Mouse (Mus musculus) lung, embryonic 16.5 days (tissue): ENCODE results near the gene Satl1. TPM values are rescaled to one million over a fixed set of nuclear protein-coding genes. Genes with fewer than 3 reads are reported as not detected.
A peak's percentile ranks its signal among the peaks of the same experiment; 100 is the strongest.
"Not testable (repeated sequence)": the region's sequence is repeated elsewhere in the genome, so short reads cannot be mapped to it uniquely, and the experiment has no call there.

Experiments
- ATAC-seq: fragments of 200-750 bp; cut with Nextera tagmentation; 2 replicates; pipeline ENCODE4 v1.8.0; 2017; ENCODE audit warnings: low read depth, mild to moderate bottlenecking, moderate library complexity
- H3K27ac ChIP-seq: fragments of 300-500 bp; sonication (generic); 2 replicates; pipeline ENCODE4 v1.5.1; 2014; ENCODE audit warnings: mild to moderate bottlenecking, control low read depth, low read length
- H3K27me3 ChIP-seq: fragments of 300-500 bp; sonication (generic); 2 replicates; pipeline ENCODE4 v1.6.1; 2014; ENCODE audit warnings: low read depth, low read length, mixed read lengths; ENCODE audit not compliant: control insufficient read depth, insufficient read depth
- H3K36me3 ChIP-seq: fragments of 300-500 bp; sonication (generic); 2 replicates; pipeline ENCODE4 v1.6.1; 2014; ENCODE audit warnings: low read length; ENCODE audit not compliant: control insufficient read depth, insufficient read depth
- H3K4me1 ChIP-seq: fragments of 300-500 bp; sonication (generic); replicated peaks from 2 replicates; pipeline ENCODE4 v1.6.1; 2014; ENCODE audit warnings: low read length, mixed read lengths; ENCODE audit not compliant: control insufficient read depth, insufficient read depth
- H3K4me2 ChIP-seq: fragments of 300-500 bp; sonication (generic); 2 replicates; pipeline ENCODE4 v1.6.1; 2014; ENCODE audit warnings: low read depth, low read length, control low read depth
- H3K4me3 ChIP-seq: fragments of 300-500 bp; sonication (generic); 2 replicates; pipeline ENCODE4 v1.5.1; 2014; ENCODE audit warnings: mild to moderate bottlenecking, low read length, control low read depth
- H3K9ac ChIP-seq: fragments of 300-500 bp; sonication (generic); 2 replicates; pipeline ENCODE4 v1.6.1; 2014; ENCODE audit warnings: low read length, control low read depth
- H3K9me3 ChIP-seq: fragments of 300-500 bp; sonication (generic); 2 replicates; pipeline ENCODE4 v1.6.1; 2016; ENCODE audit warnings: low read length; ENCODE audit not compliant: control insufficient read depth
- whole genome bisulfite sequencing: fragments of 180-500 bp; shearing (Covaris S2); extraction: QIAGEN DNeasy Blood & Tissue Kit; methylation state at CpG from one replicate; pipeline ENCODE4 v1.1.7; 2014; 5-methylcytosine and 5-hydroxymethylcytosine counted together
- polyA plus RNA-seq: library from polyadenylated mRNA; unstranded; fragments of >200 nt; fragmentation: Nextera tagmentation; extraction: Ambion mirVana; gene quantifications from 2 replicates; pipeline ENCODE4 v1.2.1, GENCODE M21; 2015

The Satl1 gene
- not detected in 2 replicates for polyA plus RNA-seq

DNA sequence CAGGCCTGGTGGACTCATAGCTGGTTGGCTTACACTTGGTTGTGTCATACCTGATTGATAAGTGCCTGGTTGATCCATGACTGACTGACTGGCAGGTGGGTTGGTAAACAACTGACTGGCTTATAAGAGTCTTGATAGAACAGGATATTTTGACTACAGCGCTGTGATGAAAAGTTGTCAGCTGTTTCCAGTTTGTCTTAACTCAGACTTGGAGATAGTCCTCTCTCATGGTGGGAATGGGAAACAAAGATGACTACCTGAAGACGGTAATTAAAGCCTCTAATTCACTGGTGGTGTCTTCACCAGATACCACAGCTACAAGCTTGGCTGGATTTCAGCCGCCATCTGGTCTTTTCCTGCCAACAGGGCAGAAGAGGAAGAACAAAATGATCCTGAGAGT, at the start of gene Satl1:
Gene Satl1, minus strand, starts transcription at position 101 of the 400 bp plus-strand sequence.
- no peaks in the 10 kb centered on the region for H3K4me1 ChIP-seq
- no peak within 1 kb of the TSS for H3K9ac ChIP-seq
- H3K27ac ChIP-seq, result no peak within 1 kb of the TSS
- no peaks in the 10 kb centered on the region; the same call in 1 of the 2 replicates for H3K9me3 ChIP-seq
- ATAC-seq, result no peak
- no peak within 1 kb of the TSS for H3K4me3 ChIP-seq
- H3K4me2 ChIP-seq, result no peak within 1 kb of the TSS
- H3K27me3 ChIP-seq, result no peaks in the 10 kb centered on the region
- H3K36me3 ChIP-seq, result no peaks in the 10 kb centered on the region
- 87% methylated on average over 3 of the region's 3 CpGs for WGBS

DNA sequence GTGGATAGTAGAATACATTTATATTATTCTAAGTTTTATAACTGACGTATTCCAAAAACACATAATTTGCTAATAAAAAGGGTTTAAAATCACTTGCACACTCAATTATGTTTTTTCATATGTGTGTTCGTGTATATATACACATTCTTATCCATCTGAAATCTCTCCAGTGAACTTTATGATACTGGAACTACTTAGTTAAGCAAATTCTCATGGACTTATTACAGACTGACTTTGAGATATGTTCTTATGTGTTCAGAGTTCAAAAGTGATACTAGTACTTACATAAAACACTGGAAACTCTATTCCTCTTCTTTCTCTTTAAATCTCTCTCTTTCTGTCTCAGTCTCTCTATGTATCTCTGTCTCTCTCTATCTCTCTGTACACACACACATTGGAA, 31.5 kb upstream of the Satl1 start:
- Histone ChIP-seq H3K36me3 (no peaks in the 10 kb centered on the region), H3K4me3 (no peak overlapping the region), H3K9ac (no peak overlapping the region), H3K27me3 (no peaks in the 10 kb centered on the region), H3K4me1 (no peaks in the 10 kb centered on the region), H3K4me2 (no peak overlapping the region), H3K27ac (no peak overlapping the region), H3K9me3 (no peaks in the 10 kb centered on the region)
- WGBS, result 62% methylated on average over 2 of the region's 2 CpGs
- no peak for ATAC-seq

DNA sequence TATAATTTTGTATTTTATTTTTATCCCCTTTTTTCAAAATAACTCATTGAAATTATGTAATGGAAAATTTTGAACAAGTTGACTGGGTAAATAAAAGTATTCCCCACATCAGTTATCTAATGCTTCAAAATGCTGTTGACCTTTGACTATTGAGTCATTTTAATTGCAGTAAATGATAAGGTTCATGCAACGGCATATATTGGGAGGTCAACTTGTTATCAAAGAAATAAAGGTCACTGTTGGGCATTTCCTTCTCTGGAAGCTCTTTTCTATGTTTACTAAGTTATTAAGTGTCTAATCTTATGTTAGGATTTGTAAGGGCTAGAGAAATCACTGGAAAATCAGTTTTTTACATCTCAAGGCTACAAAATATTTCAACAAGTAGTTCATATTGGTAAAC, 31.0 kb upstream of the Satl1 start:
- WGBS, result 65% methylated on average over 1 of the region's 1 CpGs
- no peak overlapping the region for H3K9ac ChIP-seq
- no peak for ATAC-seq
- no peak overlapping the region for H3K27ac ChIP-seq
- H3K36me3 ChIP-seq, result no peaks in the 10 kb centered on the region
- H3K4me2 ChIP-seq, result no peak overlapping the region
- no peaks in the 10 kb centered on the region for H3K9me3 ChIP-seq
- H3K4me3 ChIP-seq, result no peak overlapping the region
- H3K4me1 ChIP-seq, result no peaks in the 10 kb centered on the region
- H3K27me3 ChIP-seq, result no peaks in the 10 kb centered on the region

DNA sequence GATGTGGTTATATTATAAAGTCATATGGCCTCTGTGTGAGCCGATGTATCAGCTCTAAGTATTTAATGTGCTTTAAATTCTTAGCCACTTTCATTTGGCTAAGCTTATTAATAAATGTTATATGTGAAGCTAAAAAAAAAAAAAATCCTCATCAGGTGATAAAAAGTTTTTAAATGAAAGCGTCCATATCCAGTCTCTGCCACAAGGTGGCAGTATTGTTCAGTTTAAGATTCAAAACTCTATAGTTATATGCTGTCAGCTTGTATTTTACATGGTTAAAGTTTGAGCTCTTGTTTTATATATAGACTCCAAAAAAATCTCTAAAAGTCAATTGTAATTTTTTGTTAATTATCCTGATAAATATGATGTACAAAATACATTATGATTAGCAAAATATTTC, 16.4 kb upstream of the Satl1 start:
- H3K4me1 ChIP-seq, H3K36me3 ChIP-seq, H3K27me3 ChIP-seq, H3K4me2 ChIP-seq, H3K9me3 ChIP-seq, H3K9ac ChIP-seq, ATAC-seq, H3K4me3 ChIP-seq, H3K27ac ChIP-seq: not testable (repeated sequence)
- 48% methylated on average over 2 of the region's 2 CpGs for WGBS

DNA sequence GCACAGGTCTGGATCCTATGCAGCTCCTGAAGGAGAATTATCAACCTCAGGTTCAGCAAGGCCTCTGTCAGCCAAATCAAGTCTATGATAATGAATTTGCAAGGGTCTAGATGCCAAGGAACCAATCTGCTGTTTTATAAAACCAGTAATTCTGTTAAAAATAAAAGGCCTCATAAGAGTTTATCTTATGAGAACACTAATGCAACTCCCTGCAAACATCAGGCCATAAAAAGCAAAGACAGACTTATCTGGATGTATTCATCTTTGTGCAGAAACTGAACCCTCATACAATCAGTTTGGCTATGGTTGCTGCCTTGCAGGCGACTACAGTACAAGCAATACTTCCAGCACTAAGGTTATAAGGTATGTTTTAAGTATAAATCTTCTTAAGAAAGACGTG, 5.7 kb upstream of the Satl1 start:
- Histone ChIP-seq H3K27ac (no peak overlapping the region), H3K9me3 (no peaks in the 10 kb centered on the region), H3K9ac (no peak overlapping the region), H3K4me3 (no peak overlapping the region), H3K36me3 (no peaks in the 10 kb centered on the region), H3K27me3 (no peaks in the 10 kb centered on the region), H3K4me1 (no peaks in the 10 kb centered on the region), H3K4me2 (no peak overlapping the region)
- ATAC-seq, result no peak
- WGBS, result 62% methylated on average over 2 of the region's 2 CpGs

DNA sequence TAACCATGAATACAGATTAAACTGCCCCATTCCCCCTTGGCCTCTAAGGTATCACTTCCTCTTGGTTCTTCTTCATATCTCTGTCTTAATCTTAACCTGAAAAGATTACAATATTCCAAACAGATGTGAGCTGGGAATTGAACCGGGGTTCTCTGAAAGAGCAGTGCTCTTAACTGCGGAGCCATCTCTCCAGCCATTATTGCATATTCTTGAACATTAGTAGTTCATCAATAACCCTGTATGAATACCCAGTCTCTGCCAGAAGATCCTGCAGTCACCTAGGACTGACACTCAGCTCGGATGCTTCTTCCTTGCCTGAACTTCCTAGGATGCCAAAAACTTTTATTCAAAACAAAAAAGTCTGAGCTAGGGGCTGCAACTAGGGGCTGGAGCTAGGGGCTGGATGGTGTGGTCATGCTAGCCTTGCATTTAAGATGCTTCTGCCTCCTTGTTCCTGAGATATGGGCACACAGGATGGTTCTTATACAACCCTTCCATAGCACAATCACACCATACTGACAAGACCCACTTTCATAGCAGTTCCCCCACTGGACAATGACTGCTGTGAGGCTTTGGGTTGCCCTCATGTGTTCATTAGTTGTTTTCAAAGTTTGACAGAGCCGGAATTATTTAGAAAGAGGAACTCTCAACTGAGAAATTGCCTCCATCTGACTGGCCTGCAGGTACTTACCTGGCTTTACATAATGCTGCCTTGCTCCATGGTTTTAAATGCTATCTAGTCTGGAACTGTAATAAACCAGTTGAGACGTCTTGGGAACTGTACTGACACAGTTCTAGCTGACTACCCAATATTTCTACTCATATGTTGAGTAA, 35.8 kb downstream of the Satl1 start:
- H3K4me3 ChIP-seq, H3K4me2 ChIP-seq, H3K4me1 ChIP-seq, H3K27me3 ChIP-seq, H3K9me3 ChIP-seq, H3K27ac ChIP-seq, H3K9ac ChIP-seq, H3K36me3 ChIP-seq: not testable (repeated sequence)
- 78% methylated on average over 5 of the region's 5 CpGs for WGBS
- peak; percentile 97 for ATAC-seq

DNA sequence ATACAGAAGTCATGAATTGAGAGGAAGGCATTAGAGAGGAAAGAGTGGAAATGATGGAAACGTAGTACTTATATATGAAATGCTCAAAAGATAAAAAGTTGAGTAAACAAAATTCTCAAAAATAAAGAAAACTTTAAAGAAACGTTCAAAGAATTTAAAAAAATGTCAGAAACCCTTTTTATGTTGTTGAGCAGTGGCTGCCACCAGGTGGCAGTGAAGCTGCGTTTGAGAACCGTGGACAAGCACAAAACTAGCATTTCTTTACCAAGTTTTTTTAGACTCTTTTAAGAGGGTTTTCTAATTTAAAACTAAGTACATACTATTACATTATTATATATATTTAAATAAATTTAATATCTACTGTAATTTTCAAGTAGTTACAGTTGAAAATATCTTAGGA, 38.2 kb downstream of the Satl1 start:
- Histone ChIP-seq H3K4me1 (no peaks in the 10 kb centered on the region), H3K4me2 (no peak overlapping the region), H3K9me3 (no peaks in the 10 kb centered on the region), H3K27me3 (no peaks in the 10 kb centered on the region), H3K27ac (no peak overlapping the region), H3K4me3 (no peak overlapping the region), H3K9ac (no peak overlapping the region), H3K36me3 (no peaks in the 10 kb centered on the region)
- no peak for ATAC-seq
- 28% methylated on average over 4 of the region's 4 CpGs for WGBS

DNA sequence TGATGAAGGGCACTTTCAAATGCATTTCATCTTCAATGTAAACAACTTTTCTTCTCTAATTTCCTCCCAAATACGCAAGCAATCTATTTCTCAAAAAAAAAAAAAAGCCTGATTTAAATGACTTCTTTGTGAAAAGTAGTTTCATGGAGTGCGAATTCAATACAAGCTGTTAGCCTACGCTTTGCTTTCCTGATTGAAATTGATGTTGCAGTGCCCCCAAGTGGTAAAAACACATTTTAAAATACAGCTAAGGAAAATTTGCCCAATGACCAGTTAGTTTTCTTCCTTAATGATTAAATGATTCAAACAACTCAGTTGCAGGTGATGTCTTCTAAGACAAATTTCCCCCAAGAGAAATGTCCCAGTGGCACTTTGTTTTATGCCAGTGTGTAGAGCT, 58.2 kb downstream of the Satl1 start:
- whole genome bisulfite sequencing, result 37% methylated on average over 3 of the region's 3 CpGs
- Histone ChIP-seq H3K4me3 (no peak overlapping the region), H3K9me3 (no peaks in the 10 kb centered on the region), H3K9ac (no peak overlapping the region), H3K27ac (no peak overlapping the region), H3K4me1 (no peaks in the 10 kb centered on the region), H3K27me3 (no peaks in the 10 kb centered on the region), H3K36me3 (no peaks in the 10 kb centered on the region), H3K4me2 (no peak overlapping the region)
- no peak for ATAC-seq

DNA sequence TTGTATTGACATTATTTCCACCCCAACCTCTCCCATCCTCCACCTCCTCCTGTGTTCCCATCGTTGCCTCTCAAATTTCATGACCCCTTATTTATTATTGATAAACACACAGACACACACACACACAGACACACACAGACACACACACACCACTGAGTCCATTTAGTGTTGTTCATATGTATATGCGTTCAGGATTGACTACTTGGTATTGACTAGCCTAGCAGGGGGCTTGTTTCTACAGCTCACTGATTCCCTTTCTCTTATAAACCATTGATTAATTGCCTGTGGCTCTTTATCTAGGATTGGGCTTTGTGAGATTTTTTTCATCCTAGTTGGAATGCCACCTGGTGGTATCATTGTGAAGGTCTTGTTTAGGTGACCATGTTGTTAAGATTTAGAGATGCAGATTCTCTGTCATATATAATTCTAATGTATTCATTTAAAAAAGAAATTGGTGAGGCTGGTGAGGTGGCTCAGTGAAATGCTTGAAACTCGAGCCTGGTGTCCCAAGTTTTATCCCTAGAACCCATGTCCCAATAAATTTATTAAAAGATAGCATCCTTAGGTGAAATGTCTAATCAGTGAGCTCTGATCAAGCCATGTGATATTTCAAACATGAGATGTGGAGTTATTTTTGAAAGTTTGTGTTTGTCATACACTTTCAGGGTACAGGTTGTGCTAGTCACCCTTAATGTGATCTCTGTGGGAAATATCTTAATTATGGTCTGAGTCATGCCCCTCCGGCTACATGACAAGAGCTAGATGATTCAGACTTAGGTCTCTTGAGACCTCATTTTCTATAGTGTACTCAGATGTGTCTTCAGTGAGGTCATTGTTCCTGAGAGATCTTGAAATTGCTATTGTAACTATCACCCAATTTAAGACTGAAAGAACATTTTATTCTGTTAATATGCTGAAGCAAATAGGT, 58.8 kb downstream of the Satl1 start:
- no peak overlapping the region for H3K4me2 ChIP-seq
- H3K4me3 ChIP-seq, result no peak overlapping the region
- H3K4me1 ChIP-seq, result no peaks in the 10 kb centered on the region
- no peak for ATAC-seq
- no peaks in the 10 kb centered on the region for H3K9me3 ChIP-seq
- no peaks in the 10 kb centered on the region for H3K27me3 ChIP-seq
- 66% methylated on average over 4 of the region's 4 CpGs for WGBS
- H3K27ac ChIP-seq, result no peak overlapping the region
- H3K9ac ChIP-seq, result no peak overlapping the region
- H3K36me3 ChIP-seq, result no peaks in the 10 kb centered on the region
